Mouse (Mus musculus): ENCODE measurements around the gene Sema4a.

The Sema4a gene

GRCm38 (mm10) chr3:88425708-88426420 is 35.1 kb downstream of the Sema4a start:
- no peak for DNase-seq

GRCm38 (mm10) chr3:88425330-88425689 is 35.7 kb downstream of the Sema4a start:
- DNase-seq: no peak

- peak; percentile 99 for DNase-seq
These were observed 36.2 kb downstream of the Sema4a start, which contains the start of gene Slc25a44 for GRCm38 (mm10) chr3:88424605-88425329. TSS of gene Slc25a44 (minus strand) at chr3:88425139.

GRCm38 (mm10) chr3:88422020-88422720 is 38.8 kb downstream of the Sema4a start:
- peak; percentile 55 for DNase-seq

DNA sequence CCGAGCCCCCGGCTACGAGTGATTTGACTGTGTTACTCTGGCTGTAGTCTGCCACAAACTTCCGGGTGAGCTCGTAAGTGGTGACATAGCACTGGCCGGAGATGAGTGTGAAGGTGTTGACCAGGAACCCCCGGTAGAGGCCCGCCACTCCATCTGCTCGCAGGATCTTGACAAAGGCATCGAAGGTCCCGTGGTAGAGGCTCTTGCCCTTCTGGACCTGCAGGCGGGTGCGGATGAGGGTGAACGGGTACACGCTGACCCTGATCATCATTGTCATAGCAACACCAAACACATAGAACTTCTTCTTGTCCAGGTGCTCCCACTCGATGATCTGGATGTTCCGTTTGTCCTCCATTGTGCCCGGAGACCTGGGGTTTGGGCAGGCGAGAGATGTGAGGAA is 40.2 kb downstream of the Sema4a start:
- no peak for DNase-seq

DNA sequence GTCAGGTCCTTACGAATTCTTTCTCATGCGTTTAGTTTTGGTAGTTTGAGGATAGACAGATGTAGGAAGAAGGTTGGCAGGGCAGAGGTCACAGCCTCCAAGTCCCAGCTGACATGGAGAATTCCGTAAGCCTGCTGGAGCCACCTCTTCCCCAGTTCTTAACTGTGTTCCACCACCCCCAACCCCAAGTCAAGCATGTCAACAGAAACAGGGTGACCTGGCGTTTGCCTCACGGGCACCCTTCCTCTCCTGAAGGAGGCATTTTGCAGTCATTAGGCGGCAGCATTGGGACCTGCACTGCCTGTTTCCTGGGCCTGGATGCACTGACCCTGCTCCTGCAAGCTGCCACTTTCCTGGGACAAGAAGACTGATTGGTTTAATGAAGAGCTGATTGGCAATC is 43.0 kb downstream of the Sema4a start:
- no peak for DNase-seq

GRCm38 (mm10) chr3:88415668-88416067 is 45.3 kb downstream of the Sema4a start:
- DNase-seq: no peak

DNA sequence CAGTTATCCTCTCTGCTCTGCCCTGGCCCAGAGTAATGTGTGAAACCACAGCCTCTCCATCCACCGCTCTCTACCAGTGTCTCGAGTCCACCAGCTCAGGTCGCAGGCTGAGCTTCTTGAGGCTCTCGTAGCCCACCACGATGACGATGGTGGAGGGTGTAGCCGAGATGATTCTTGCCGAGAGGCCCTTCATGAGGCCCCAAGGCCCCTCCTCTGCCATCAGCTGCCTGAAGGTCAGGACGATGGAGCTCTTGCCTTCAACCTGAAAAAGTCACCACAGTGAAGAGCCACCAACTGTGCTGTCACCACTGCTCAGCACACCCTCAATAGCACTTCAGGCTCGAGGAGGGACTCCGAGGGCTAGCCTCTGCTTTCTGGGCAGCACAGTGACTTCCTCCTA is 48.3 kb downstream of the Sema4a start:
- no peak for DNase-seq

DNA sequence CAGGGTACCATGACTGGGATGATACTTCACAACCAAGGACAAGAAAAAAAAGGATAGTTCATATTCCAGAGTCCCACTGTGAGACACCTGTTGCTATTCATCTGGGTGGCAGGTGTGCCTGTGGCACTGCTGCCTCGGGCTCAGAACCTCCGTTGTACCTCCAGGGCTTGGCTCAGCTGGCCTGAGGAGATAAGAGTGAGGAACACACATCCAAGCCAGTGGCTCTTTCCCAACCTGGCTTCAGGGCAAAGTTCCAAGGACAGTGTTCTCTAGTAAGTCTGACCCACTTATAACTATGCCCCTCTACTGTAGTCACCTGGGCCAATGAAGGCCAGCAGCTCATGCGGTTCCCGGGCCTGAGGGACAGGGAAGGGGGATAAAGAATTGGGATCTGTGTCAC is 49.3 kb downstream of the Sema4a start:
- no peak for DNase-seq

- peak; percentile 51 for DNase-seq
These were observed 50.3 kb downstream of the Sema4a start for GRCm38 (mm10) chr3:88410645-88411031.

- peak; percentile 97 for DNase-seq
These were observed 51.0 kb downstream of the Sema4a start, which contains the start of gene Pmf1 for GRCm38 (mm10) chr3:88409741-88410644. TSS of gene Pmf1 (minus strand) at chr3:88410331.

- DNase-seq: no peak
These were observed 52.0 kb downstream of the Sema4a start for GRCm38 (mm10) chr3:88408953-88409352.

GRCm38 (mm10) chr3:88407529-88407928 is 53.5 kb downstream of the Sema4a start:
- no peak for DNase-seq

DNA sequence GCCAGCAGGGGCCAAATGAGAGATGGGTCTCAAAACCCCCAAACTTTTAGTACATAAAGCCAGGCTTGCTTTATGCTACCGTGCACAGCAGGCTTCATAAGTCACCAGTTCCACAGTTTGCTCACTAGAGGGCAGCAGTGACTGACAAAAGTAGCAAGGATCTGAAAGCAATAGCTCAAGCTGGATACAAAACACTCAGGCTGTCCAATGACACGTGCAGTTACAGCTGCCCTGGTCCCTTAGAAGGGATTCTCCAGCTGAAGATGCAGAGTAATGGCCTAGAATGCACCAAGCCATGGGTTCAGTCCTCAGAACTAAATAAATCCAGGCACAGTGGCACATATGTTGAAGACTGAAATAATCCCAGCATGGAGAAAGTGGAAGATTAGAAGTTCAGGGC is 53.9 kb downstream of the Sema4a start:
- peak; percentile 82 for DNase-seq

DNA sequence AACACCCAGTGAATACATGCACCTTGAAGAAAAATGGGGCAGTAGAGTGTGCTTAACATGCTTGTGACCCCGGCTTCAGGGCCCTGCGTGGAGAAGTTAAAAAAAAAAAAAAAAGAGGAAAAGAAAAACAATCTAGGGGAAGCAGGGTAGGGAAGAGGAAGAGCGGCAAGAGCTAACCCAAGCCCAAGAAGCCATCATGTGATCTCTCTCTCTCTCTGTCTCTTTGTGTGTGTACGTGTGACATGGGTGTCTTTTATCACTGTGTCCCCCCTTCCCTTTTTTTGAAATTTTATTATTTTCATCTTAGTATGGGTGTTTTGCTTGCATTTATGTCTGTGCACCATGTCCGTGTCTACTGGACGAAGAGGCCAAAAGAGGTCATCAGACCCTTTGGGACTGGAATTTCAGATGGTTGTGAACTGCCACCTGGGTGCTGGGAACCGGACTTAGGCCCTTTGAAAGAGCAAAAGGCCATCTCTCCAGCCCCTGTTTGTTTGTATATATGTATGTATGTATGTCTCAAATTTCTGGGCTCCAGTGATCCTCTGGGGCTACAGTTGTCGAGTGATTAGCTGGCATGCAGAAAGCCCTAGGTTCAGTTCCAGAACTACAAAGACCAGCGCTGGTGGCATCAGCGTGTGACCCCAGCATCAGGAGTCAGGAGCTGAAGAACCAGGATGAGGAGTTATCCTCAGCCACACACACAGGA is 57.3 kb downstream of the Sema4a start:
- DNase-seq: no peak

GRCm38 (mm10) chr3:88398666-88399065 is 62.3 kb downstream of the Sema4a start:
- DNase-seq: no peak

GRCm38 (mm10) chr3:88395742-88396141 is 65.2 kb downstream of the Sema4a start:
- no peak for DNase-seq

DNA sequence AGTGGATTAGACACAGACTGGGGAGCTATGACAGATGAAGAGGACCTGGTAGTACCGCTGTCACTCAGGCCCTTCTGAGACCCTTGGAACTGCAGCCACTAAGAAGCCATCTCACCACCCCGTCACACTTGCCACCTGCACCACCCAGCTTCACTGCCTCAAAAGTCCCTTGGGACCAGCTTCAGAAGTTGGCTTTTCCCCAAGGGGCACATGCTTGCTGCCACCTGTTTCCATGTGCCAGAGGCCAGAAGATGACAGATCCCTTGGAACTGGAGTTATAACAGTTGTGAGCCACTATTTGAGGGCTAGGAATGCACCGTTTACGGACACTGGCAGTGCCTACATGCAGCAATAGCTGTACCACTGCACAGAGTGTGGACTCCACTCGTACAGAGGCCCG is 65.7 kb downstream of the Sema4a start:
- no peak for DNase-seq

- DNase-seq: no peak
These were observed 67.1 kb downstream of the Sema4a start for GRCm38 (mm10) chr3:88393776-88394375.

Data from lung, postnatal 10 days (tissue).